Mouse (Mus musculus): ENCODE data around the gene Hpse2.

The Hpse2 gene

DNA sequence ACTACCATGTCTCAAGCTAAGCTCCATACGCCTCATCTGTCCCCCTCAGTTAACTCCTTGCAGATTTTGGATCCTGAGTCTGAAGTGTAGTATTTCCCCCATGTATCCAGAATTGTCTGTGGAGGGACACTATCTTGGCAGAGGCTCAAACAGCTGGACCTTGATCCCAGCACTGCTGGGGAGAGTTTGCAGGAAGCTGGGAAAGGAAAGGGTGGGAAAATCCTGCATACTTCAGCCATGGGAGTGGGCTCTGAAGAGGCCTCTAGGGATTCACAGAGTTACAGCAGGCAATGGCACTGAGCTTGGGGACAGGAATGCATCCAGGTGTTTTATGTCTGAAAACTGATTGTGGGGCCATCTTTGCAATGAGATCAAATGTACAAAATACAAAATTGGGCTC is 450.6 kb downstream of the Hpse2 start:
- no peak for DNase-seq

- DNase-seq = no peak
These were observed 451.4 kb downstream of the Hpse2 start for GRCm38 (mm10) chr19:42936661-42937193.

DNA sequence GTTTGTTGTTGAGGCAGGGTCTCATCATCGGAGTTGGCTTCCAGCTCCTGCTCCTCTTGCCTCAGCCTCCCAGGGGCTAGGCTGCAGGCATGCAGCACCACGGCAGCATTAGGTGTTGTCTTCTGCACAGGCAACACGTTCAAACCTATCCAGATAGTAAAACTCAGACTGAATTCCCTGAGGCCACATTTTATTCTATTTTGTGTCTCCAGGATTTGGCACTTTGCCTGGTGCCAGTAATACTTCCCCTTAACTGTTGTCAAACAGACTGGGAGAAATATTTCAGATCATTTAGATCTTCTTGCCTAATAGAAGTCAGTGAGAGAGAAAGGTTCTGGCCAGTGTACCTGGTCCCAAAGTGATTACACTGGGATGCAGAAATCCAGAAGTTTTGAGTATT is 458.5 kb downstream of the Hpse2 start:
- no peak for DNase-seq

DNA sequence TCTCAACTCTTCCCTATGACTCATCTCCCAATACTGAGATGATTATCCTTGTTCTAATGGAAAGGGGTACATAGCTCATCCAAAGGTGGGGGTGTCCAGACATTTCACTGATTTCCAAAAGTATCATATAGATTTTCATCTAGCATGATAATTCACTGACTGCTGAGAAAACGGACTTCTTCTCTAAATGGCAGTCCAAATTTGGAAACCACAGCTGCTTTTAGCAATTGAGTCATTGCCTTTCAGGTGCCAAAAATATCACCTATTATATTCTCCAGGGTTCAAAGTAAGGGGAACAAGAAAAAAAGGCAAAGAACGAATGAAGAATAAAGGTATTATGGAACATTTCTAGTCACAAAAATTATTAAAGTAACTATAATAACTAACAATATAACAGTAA is 459.9 kb downstream of the Hpse2 start:
- DNase-seq = no peak

DNA sequence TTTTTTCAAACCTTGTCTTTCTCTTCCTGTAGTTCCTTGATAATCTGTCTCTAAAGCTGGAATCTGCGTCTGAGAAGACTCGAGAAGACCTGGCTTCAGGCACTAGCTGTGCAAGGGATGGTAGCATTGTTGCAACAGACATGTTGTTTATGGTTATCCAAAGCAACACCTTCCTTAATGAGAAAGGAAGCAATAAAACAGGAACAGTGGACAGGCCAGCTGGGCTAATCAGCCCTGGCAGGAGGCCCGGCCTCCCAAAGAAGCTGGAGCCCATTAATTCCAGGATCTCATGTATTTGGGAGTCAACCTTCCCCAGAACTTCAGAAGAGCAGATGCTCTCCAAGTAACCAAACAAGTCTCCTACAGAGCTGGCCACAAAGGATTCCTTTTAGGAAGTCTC is 465.5 kb downstream of the Hpse2 start:
- DNase-seq = no peak

- no peak for DNase-seq
These were observed 474.5 kb downstream of the Hpse2 start for GRCm38 (mm10) chr19:42913703-42914102.

DNA sequence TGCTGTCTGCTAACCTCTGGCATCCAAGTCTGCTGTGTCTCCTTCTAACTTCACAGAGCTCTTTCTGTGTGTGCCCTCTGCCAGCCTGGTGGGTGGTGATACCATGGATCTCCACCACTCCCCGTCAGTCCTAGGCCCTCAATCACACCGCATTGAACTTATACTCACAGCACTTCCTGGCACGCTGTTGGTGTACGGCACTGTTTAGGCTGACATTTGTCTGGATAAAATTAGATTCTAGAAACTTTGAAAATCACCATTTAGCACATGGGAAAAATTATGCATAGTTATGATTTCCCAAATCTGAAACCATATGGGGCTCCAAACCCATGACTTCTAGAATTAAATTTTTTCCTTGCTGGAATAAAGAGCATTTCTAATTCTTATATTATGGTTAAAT is 478.4 kb downstream of the Hpse2 start:
- DNase-seq = no peak

- DNase-seq = no peak
These were observed 479.6 kb downstream of the Hpse2 start for GRCm38 (mm10) chr19:42908553-42908952.

- DNase-seq = no peak
These were observed 481.8 kb downstream of the Hpse2 start for GRCm38 (mm10) chr19:42906328-42906727.

- DNase-seq = no peak
These were observed 483.4 kb downstream of the Hpse2 start for GRCm38 (mm10) chr19:42904726-42905125.

- no peak for DNase-seq
These were observed 483.9 kb downstream of the Hpse2 start for GRCm38 (mm10) chr19:42904240-42904639.

GRCm38 (mm10) chr19:42903840-42904239 is 484.3 kb downstream of the Hpse2 start:
- no peak for DNase-seq

DNA sequence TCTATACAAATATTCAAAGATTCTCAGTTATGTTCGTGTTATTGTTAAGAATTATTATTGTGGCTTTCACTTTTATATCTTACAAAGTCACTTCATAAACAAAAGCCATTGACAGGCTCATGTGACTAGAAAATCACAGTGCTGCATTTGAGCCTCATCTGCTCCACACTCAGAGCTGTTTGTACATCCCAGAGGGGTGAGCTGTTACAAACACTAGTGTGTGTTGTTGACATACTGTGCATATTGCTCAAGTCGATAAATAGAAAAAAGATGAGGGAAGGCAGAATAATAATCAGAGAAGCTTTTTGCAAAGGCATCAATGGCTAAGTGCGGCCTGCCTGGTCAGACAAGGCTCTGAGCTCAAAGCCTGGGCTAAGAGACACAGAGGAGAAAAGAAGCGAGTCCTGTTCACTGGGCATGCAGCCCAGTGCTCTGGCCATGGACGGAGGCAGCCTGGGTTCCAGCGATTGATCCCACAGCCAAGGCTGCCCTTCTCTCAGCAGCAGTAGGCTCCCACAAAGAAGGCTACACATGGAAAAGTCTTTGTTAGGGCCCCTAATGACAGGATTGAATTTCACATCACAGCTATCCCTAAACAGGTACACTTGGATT is 485.6 kb downstream of the Hpse2 start:
- DNase-seq = no peak

- no peak for DNase-seq
These were observed 496.6 kb downstream of the Hpse2 start for GRCm38 (mm10) chr19:42891599-42891998.

- DNase-seq = no peak
These were observed 510.5 kb downstream of the Hpse2 start for GRCm38 (mm10) chr19:42877653-42878052.

DNA sequence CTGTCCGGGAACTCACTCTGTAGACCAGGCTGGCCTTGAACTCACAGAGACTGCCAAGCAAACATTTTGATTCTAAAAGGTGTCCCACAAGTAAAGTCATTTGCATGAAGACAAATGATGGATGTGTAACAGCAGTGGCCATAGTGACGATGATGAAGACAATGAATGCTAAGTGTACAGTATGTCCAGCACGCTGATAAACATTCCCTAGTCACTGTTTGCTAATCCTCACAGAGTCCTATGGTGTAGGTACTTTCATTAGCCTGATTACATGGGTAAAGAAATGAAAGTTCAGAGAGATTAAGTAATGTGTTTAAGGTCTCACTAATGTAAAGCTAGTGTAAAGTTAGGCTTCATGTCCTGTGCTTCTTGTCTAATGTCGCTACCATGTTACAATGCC is 511.6 kb downstream of the Hpse2 start:
- no peak for DNase-seq

- DNase-seq = no peak
These were observed 518.3 kb downstream of the Hpse2 start for GRCm38 (mm10) chr19:42869663-42870530.

- DNase-seq = no peak
These were observed 519.0 kb downstream of the Hpse2 start for GRCm38 (mm10) chr19:42868958-42869662.

DNA sequence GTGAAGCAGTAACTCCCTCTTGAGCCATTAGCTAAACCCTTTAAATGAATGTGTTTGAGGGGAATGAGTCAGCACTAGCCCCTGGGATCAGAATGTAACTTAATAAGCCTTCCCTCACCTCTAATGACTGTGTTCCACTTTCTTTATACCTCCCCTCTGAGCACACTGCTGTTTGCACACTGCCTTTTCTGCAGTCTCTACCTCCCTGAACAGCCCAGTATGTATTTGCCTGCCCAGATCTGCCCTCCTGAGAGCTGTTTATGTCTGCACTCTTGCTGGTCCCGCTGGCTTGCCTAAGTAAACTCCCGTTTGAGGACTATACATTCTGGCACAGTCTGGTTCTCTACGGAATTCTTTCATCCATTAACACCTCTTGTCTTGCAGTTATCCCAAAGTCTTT is 525.1 kb downstream of the Hpse2 start:
- DNase-seq = no peak

DNA sequence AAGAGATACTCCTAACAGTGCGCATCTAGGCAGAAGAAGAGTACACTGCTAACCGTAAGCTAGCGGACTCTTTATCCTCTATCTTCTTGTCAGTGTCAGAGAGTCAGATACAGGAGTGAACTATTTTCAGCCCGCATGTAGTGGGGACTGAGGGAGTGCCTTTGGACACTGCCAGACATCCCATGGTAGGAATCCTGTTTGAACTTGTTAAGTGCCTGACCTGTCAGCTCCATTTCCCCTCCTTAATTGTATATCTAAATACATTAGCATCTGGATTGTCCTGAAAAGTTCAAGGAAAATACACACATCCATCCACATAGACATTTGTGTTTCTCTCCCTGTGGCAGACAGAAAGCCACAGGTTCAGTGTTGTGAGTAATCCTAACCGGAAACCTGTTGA is 531.1 kb downstream of the Hpse2 start:
- DNase-seq = no peak

- DNase-seq = no peak
These were observed 532.5 kb downstream of the Hpse2 start for GRCm38 (mm10) chr19:42855649-42856048.

- DNase-seq = no peak
These were observed 537.7 kb downstream of the Hpse2 start for GRCm38 (mm10) chr19:42850444-42850843.

DNA sequence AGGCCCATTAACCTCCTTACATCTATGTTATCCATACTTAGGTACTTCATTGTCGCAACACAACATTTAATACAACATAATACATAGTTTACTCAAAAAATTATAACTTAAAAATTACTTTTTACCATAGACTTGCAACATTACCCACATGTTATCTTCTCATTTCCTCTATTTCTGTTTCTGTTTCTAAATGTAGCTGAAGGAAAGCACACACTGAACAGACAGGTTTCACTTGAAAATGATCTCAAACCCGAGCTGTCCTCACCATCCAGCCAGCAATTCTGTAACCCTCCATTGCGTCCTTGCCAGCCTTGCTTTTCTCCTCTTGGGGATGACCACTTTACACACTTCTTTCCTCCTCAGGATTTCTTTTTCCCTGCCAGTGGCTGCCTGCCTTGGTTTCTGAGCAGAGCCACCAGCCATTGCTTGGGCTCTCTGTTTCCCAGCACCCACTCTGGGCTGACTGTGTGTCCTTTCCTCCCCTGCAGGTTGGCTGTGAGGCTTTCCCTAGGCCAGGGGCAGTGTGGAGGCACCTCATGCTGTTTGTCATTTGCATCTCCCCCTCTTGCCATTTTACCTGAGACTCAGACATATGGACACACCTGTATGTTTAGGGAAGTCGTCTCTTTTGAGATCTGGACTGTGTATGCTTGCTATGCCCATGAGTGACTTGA is 548.4 kb downstream of the Hpse2 start:
- no peak for DNase-seq

Data from cerebellum, adult 9-10 months (tissue).